Mouse (Mus musculus) mouse trophoblast stem cell (cell line): Measurements from ENCODE around the gene Prr23a1.

Experiments used
- in situ Hi-C, 2 experiments: fragments of 300-500 bp; cut with MseI, MboI; formaldehyde crosslinking; loops; 2 replicates in 1 of 2; 3 replicates in 1 of 2; pipeline ENCODE4 v1.15.1; 2025

Prr23a1 gene

DNA sequence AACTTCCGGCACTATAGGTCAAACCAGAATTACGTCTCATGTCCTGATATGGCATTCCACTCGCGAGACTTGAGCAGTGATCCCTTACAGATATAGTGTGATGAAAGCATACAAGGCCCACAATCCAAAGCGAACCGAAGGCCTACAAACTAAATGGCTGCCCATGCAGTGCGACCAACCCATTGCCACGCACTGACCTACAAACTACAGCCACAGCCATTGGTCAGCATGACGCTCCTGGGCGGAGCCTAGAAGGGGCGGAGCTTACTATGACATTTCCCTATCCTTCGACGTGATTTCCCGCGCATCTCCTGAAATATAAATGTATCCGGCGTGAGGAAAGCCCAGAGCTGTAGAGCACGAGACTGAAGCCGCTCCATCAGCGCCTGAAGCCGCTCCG is at the start of gene Prr23a1:
TSS of gene Prr23a1 (plus strand) at position 387 of the 400 bp plus-strand sequence.
- in situ Hi-C loops = no loop called here

DNA sequence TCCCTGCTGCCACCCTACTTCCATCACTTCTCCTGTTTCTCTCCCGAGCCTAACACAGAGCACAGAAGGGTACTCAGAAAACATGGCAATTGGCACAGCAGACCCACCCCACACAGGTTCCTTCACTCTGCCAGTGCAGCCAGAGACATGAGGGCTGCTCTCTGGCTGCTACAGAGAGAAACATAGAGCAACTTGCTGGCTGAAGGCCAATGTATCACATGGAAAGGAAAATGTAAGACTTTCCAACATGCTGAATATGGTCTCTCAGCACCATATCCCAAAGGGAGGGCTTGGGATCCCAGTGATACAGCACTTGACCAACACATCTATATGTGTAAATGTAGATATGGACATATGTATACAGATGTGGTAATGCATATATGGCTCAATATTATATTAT is 43.3 kb upstream of the Prr23a1 start:
- in situ Hi-C loops = no loop called here

DNA sequence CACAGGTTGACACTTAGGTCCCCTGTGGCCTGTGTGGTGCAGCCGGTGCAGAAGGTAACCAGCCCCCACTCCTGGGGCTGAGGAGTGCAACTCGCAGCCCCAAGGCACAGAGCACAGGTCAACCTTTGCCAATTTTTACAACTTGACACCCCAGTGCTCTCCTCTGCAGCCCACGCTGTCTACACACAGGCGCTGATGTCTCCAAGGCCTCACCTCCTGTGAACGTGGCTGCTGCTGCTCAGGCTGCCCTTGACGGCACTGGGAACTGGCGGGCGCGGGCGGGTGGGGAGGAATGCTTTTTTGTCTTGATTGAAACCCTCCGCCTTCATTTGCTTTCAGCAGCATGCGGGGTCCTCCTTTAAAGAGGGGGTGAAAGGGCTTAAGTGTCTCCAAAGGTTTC is 38.3 kb upstream of the Prr23a1 start:
- in situ Hi-C loops = loop anchor here in 1 of 2 experiments (5.0 to 25.0 kb wide), 2 partner anchors 42 to 167 kb away; no protein-coding TSS in a partner anchor

DNA sequence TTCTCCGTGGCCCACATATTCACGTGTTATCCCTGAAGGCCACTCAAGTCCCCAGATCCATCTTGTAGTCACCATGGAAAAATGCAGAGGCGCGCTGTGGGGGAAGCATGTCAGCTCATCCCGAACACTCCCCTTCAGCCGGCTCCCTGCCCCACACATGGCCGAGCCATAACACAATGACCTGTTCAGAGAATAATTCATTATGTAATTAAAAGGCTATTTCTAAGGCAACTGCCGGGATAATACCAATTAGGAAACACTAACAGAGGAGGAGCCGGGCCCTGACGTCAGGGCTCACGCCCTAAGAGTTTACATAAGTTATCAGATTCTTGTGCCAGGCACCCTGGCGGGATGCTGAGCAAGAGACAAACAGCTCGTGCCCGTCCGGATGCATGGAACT is 36.8 kb upstream of the Prr23a1 start:
- in situ Hi-C loops = loop anchor here in 1 of 2 experiments (25.0 kb wide), 1 partner anchor 168 kb away; no protein-coding TSS in a partner anchor

DNA sequence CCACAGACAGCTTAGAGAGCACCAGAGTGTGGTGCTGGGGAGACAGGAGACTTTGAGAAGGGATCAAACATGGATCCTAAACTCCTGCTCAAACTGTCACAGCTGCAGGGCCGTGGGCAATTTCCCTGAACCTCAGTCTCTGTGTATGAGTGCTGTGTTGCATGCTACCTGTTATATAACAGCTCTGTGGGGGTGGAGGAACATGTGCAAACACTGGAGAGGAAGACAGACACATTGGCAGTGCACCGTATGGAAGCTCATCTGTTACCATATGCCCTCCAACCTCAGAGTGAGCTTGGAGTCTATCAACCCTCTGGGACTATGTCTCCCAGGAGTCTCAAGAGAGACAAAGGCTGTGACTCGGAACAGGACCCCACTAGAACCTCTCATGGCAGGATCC is 36.4 kb upstream of the Prr23a1 start:
- in situ Hi-C loops = loop anchor here in 1 of 2 experiments (25.0 kb wide), 1 partner anchor 169 kb away; no protein-coding TSS in a partner anchor

DNA sequence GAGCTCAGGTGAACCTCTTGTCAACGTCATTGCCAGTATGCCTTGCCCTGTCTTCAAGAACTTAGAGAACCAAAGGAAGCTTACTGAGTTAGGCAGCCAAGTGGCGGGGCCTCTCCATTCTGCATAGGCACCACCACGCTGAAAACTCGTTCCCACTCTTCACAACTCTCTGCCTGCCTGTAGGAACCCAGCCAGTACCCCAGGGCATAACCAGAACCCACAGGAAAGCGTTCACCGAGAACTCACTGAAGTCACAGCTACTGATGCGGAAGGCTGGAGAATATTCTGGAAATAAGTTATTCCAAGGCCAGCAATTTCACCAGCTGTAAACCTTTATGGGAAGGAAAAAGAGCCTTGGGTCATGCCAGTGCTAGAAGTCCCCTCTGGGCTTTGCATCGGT is 34.7 kb upstream of the Prr23a1 start:
- in situ Hi-C loops = loop anchor here in 1 of 2 experiments (25.0 kb wide), 1 partner anchor 170 kb away; no protein-coding TSS in a partner anchor

DNA sequence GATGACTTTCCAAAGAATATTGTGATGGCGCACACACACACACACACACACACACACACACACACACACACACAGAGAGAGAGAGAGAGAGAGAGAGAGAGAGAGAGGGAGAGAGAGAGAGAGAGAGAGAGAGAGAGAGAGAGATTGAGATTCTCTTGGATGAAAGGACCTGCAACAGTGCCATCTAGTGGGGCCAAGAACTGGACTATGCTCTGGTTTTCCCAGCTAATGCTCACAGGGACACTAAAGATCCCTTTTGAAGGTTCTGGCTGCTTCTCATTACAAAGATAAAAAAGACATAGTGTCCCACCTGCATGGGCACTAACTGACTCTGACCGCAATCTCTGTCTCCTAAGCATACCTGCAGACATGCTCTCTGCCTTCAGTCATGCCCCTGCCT is 32.8 kb upstream of the Prr23a1 start:
- in situ Hi-C loops = loop anchor here in 1 of 2 experiments (25.0 kb wide), 1 partner anchor 172 kb away; no protein-coding TSS in a partner anchor

DNA sequence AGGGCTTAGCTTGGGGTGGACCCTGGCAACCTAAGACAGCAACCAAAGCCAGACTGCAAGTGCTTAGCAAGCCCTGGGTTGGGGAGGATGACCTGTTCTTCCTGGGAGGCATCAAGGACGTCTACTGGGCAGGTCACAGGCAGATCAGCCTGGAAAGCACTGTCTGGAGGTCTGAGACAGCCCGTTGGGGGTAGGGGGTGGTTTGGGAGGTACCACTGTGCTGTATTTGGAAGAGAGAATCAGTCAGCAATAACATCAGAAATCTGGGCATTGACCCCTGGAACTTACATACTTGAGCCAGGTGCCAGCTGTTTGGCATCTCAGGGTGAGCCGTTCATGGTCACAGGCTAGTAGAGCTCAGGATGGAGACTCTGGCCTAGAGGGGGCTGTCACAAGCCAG is 26.2 kb upstream of the Prr23a1 start:
- in situ Hi-C loops = loop anchor here (10.0 to 25.0 kb wide), 2 partner anchors 171 to 179 kb away; no protein-coding TSS in a partner anchor

DNA sequence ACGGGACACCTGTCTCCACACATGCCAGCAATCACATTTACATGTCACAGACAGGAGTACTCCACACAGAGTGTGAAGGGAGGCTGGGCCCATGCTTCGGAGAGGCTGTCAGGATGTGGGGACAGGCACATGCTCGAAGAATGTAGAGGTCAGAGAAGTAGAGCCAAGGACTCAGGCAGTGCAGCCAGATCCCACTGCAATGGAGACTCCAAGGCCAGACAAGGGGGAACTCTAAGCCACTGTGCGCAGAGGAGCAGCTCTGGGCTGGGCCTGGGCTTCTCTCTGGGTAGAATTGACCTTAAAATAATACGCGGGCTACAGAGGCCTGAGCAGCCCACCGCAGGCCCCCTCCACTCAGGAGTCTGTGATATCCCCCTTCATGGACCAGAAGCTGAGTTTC is 24.7 kb upstream of the Prr23a1 start:
- in situ Hi-C loops = loop anchor here (10.0 to 25.0 kb wide), 2 partner anchors 173 to 180 kb away; no protein-coding TSS in a partner anchor

DNA sequence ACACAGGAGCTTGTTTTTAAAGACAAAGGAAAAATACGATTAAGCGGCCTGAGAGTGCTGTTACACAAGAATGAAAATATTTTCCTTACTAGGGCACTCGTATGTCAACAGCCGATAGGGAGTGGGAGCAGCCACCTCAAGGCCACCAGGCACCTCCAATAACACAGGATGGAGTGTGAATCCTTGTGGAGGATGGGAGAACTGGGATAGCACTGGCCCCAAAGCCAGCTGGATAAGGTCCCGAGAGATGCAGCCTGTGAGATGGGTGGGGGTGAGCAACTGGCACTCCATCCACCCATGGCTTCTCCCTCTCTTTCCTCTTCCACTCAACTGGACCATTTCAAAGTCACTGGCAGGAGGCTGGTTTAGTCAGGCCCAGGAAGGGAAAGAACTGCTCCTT is 23.3 kb upstream of the Prr23a1 start:
- in situ Hi-C loops = loop anchor here (10.0 to 25.0 kb wide), 2 partner anchors 174 to 182 kb away; no protein-coding TSS in a partner anchor

DNA sequence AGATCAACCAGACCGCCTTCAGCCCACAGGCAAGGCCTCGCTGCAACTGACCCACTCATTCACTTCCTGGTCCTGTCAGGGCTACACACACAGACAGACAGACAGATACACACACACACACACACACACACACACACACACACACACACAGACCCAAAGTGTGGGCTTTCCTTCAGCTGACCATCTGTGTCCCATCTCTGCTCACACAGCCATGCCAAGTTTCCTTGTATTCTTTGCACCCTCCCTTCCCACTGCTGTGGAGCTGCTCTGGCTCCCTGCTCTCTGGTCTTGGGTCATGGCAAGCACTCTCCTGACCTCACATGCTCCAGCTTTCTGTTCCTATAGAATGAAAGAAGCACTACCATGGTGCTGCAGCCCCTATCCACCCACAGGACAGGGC is 22.8 kb upstream of the Prr23a1 start:
- in situ Hi-C loops = loop anchor here (10.0 to 25.0 kb wide), 2 partner anchors 175 to 182 kb away; no protein-coding TSS in a partner anchor

DNA sequence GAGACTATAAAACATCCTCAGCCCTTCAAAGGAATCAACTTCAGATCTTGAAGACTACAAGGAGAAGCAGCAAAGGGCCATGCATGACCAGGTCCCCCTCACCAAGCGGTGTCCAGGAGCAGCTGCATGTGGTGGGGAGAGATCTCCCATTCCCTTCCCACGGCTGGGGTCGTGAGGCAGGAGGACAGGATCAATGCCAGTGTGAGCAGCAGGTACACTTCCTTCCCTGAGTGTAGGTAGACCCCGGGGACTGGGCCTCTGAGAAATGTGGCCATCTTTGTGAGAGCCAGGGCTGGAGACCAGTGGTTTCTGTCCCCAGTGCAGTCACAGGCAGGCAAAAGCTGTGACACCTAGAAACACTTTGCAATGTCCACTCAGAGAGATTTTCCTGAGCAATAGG is 21.8 kb upstream of the Prr23a1 start:
- in situ Hi-C loops = loop anchor here in 1 of 2 experiments (25.0 kb wide), 1 partner anchor 183 kb away; no protein-coding TSS in a partner anchor

DNA sequence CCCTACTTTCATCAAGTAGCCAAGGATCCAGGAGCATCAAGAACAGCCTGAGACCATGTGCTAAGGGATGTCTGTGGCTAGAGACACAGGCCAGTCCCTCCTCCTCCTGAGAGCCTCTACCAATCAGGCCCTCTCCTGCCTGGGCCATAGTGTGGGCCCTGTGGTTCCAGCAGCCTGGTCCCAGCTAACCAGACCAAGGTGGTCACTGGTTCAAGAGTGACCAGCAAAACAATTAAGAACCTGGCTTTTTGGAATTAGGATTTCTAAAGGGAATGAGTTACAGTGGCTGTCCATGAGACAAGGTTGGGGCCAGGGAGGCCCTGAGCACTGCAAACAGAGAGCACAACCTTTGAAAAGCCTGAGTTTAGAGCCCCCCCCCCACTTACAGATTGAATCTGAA is 21.2 kb upstream of the Prr23a1 start:
- in situ Hi-C loops = loop anchor here in 1 of 2 experiments (25.0 kb wide), 1 partner anchor 184 kb away; no protein-coding TSS in a partner anchor

DNA sequence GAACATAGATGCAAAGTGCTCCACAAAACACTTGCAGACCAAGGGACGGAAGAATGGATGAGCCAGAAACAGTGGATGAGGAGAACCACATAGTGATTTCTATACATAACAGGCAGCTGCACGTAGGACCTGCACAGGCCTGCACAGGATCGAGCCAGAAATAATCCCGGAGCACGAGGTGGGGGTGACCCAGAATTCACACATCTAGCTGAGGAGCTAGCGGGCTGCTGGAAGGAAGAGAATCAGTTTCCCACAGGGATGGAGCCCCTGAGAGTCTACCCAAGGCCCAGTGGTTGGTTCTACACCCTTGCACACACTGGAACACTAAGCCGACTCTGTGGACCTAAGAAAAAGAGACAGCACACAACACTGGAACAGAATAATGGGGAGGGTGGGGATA is 18.5 kb upstream of the Prr23a1 start:
- in situ Hi-C loops = loop anchor here in 1 of 2 experiments (25.0 kb wide), 1 partner anchor 187 kb away; no protein-coding TSS in a partner anchor

DNA sequence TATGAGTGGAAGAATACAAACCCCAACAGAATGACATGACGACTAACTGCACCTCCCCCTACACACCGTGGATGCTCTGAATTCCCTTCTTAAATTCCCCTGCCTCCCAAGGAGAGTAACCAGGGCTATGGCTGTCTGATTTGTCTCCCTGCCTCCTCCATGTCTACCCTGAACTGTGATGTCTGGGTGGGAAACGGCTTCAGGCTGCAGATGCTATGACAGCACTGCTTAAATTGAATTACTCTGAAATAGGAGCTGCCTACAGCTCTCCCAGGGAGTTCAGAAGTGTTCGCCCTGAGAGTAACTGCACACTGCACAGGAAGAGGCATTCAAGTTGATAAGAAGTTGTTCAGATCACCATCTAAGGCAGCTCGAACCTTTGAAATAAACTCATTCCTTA is 12.8 kb upstream of the Prr23a1 start:
- in situ Hi-C loops = no loop called here

DNA sequence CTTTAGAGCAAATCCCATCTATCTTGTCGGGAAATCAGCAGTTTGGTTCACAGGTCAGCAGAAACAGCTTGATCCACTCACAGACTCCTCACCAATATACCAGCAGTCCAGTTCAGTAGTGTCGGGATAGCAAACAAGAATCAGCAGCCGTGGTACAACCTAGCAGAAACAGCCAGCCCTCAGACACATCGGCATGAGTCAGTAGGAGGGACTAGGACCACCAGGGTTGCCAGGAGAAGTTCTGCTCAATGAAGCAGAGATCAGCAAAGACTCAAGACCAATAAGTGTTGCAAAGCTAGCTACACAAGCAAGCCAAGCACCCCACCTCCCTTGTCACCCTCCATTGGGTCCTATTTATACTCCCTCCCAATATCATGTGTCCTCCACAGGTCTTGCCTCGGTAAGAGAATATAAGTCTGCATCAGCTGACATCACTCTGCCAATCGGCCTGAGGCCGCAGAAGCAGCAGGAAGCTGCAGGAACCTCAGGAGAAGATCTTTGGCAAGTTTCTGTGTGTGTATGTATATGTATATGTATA is 4.7 kb upstream of the Prr23a1 start:
- in situ Hi-C loops = no loop called here

DNA sequence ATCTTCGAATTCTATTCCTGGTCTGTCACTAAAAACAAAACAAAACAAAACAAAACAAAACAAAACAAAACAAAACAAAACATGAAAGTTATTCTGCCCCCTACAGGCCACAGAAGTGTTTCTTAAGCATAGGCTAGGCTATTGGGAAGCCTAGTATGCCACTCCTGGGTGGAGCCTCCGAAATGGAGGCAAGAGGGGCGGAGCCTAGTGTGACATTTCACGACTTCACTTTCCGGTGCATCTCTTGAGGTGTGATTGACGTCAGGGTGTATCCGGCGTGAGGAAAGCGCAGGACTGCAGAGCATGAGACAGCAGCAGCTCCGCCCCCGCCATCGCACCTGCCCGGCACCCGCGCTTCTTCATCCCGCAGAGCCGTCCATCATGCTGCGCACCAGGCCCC is 13.9 kb downstream of the Prr23a1 start, which contains the start of gene Prr23a2:
TSS of gene Prr23a2 (plus strand) at position 285 of the 400 bp plus-strand sequence.
- in situ Hi-C loops = no loop called here

DNA sequence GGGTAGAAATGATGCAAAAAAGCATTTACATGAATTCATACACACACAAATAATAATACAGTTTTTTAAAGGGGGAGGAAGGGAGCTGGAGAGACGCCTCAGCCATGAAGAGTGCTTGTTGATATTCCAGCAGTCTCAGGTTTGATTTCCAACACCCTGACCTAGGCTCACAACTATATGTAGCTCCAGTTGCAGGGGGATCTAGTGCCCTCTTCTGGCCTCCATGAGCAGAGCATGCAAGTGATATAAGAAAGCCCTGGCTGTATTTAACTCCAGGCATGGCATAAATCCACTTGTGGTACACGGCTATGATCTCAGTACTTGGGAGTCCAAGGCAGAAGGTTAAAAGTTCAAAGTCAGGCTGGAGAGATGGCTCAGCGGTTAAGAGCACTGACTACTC is 21.2 kb downstream of the Prr23a1 start:
- in situ Hi-C loops = no loop called here

DNA sequence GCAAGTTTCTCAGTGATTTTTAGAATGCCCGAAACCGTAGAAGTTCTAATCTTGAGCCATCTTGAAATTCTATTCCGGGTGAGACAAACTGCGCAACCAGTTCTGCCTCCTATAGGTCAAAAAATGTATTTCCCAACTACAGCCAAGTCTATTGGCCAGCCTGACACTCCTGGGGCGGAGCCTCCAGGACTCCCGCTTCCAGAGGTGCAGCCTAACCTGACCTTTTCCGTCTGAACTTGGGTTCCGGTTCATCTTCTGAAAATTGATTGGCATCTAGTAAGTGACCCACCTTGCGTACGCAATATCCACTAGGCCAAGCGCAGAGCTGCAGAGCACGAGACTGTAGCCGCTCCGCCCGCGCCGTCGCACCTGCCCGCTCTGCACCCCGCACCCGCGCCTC is 22.3 kb downstream of the Prr23a1 start, which contains the start of gene Prr23a3:
TSS of gene Prr23a3 (plus strand) at position 197 of the 400 bp plus-strand sequence.
- in situ Hi-C loops = no loop called here
